Mouse (Mus musculus): ENCODE results near the gene Zfp13.

Gene Zfp13

GRCm38 (mm10) chr17:23535046-23535788 is 64.1 kb downstream of the Zfp13 start:
- in situ Hi-C loops (cut with MboI, MseI) = loop anchor here (10.0 to 25.0 kb wide), 3 partner anchors 350 to 1998 kb away; partner anchors contain the start of genes Zfp229 and Zfp52

GRCm38 (mm10) chr17:23533591-23534490 is 65.4 kb downstream of the Zfp13 start:
- in situ Hi-C loops (cut with MboI, MseI) = loop anchor here (10.0 to 25.0 kb wide), 3 partner anchors 349 to 1997 kb away; partner anchors contain the start of genes Zfp229 and Zfp52

GRCm38 (mm10) chr17:23531408-23531807 is 67.9 kb downstream of the Zfp13 start:
- in situ Hi-C loops (cut with MboI, MseI) = loop anchor here (10.0 to 25.0 kb wide), 3 partner anchors 347 to 1994 kb away; partner anchors contain the start of genes Zfp229 and Zfp52

Data from T-helper 1 cell (primary cell).